Mouse (Mus musculus): ENCODE results near the gene A730061H03Rik. TPM values are rescaled to one million over a fixed set of nuclear protein-coding genes. Genes with fewer than 3 reads are reported as not detected.

Gene A730061H03Rik
- polyA plus RNA-seq, 1 experiment from 2014 or later: 2.0 TPM

DNA sequence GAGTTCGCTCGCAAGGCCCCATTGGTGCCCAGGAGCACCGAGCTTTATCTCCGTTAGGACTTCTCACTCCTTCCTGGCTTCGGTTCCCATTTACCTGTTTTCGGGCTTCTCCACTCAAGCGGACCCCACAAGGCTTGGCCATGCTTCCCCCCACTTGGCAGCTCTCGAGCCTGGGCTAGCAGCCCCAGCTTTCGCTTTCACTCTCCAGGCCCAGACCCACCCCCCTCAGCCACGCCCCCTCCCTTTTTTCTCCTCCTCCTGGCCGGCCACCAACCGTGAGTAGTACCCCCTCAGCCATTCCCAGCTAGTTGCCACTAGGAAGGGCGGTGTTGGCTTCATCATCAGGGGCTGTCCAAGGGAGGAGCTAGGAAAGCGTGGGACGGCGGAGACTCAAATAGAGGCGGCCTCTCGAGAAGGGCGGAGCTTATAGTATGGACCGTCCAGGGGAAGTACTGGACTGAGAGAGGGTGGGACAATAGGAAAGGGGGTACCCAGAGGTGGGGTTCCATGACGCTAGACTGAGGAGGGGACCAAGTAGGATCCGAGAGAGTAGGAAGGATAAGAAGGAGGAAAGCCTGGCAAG is 30.6 kb upstream of the A730061H03Rik start, which contains the start of gene Psme2:
TSS of gene Psme2 (minus strand) at position 366 of the 583 bp plus-strand sequence.
- Histone ChIP-seq H3K4me3 (peak within 1 kb of the TSS; percentile 96), H3K9me3 (no peaks in the 10 kb centered on the region), H3K4me2 (peak within 1 kb of the TSS; percentile 87), H3K27me3 (0 out of 2 replicates have a peak, but pooled peaks cover under 1% of the 10 kb centered on the region), H3K4me1 (replicated peaks) (peaks cover 41% of the 10 kb centered on the region), H3K9ac (peak within 1 kb of the TSS; percentile 94), H3K36me3 (peaks cover 37% of the 10 kb centered on the region), H3K27ac (peak within 1 kb of the TSS; percentile 94)
- ATAC-seq (ENCODE audit: low FRiP score): peak; percentile 97
- 0% methylated on average over 22 of the region's 22 CpGs for WGBS

DNA sequence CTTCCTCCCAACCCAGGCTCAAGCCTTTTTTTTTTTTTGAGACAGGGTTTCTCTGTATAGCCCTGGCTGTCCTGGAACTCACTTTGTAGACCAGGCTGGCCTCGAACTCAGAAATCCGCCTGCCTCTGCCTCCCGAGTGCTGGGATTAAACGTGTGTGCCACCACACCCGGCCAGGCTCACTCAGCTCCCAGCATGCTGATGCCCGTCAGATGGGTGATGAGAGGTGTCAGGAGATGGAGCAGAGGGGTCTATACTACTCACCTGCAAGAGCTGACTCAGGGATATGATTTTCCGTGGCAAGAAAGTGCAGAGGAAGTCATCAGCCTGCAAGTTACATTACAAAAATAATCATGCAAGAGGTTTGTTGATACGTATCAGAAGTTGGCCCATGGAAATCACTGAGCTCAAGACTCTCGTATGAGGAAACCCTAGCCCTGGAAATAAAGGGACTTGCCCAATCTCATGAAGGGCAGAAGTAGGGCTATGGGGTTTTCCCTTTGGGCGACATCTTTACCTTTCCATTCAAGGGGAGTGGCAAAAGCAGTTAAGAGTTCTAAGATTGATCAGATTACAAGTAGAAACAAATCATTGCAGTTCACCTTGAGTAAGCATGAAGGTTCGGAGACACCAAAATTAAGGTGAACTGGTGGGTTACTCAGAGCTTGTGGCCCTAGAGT is 29.7 kb upstream of the A730061H03Rik start:
- 89% methylated on average over 11 of the region's 11 CpGs for WGBS
- peak overlapping the region; percentile 94; the same call in 1 of the 2 replicates for H3K27ac ChIP-seq

DNA sequence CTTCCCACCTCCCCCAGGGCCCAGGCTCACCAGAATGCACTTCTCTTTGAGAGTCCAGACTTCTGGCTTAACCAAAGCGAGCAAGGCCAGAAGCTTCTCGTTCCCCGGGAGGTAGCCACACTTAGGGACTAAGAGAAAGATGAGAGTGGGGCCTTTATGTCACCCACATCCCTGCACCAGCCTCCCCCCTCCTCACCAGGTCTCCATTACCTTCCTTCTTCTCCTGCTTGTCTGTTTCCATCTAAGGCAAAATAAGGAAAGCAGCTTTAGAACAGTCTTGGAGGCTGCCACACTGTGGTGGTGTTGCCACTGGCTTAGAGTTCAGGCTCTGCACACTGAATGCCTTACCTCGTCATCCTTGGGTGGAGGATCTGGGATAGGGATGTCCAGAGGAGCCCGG is 29.1 kb upstream of the A730061H03Rik start:
- H3K36me3 ChIP-seq: peaks cover 22% of the 10 kb centered on the region
- H3K4me2 ChIP-seq: no peak overlapping the region
- peaks cover 47% of the 10 kb centered on the region for H3K4me1 ChIP-seq (replicated peaks)
- no peak overlapping the region for H3K4me3 ChIP-seq
- H3K9ac ChIP-seq: peak overlapping the region; percentile 94; the same call in 1 of the 2 replicates
- no peak for ATAC-seq (ENCODE audit: low FRiP score)
- H3K9me3 ChIP-seq: no peaks in the 10 kb centered on the region
- no peak overlapping the region for H3K27ac ChIP-seq
- 0 out of 2 replicates have a peak, but pooled peaks cover 6% of the 10 kb centered on the region for H3K27me3 ChIP-seq
- 93% methylated on average over 5 of the region's 5 CpGs for WGBS

More for the DNA sequence above, 29.7 kb upstream of the A730061H03Rik start:
- no peaks in the 10 kb centered on the region for H3K9me3 ChIP-seq
- peaks cover 41% of the 10 kb centered on the region for H3K4me1 ChIP-seq (replicated peaks)
- no peak for ATAC-seq (ENCODE audit: low FRiP score)
- peak overlapping the region; percentile 94 for H3K9ac ChIP-seq
- H3K4me3 ChIP-seq: peak overlapping the region; percentile 96
- H3K4me2 ChIP-seq: peak overlapping the region; percentile 87
- 0 out of 2 replicates have a peak, but pooled peaks cover 5% of the 10 kb centered on the region for H3K27me3 ChIP-seq
- peaks cover 28% of the 10 kb centered on the region for H3K36me3 ChIP-seq

DNA sequence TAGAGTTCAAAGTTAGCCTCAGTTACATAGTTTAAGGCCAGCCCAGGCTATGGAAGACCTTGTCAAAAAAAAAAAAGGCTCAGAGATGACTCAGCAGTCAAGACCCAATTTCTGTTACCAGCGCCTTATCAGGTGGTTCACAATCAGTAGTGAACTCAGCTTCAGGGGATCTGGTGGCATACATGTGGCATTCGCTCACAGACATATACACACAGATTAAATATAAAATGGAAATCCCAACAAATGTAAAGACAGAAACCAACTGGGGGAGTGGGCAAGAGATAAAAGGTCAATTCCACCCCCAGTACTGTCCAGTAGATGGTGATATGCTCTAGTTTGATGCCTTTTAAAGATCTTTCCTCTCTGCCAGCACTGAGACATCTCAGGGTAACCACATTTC is 25.9 kb upstream of the A730061H03Rik start:
- ATAC-seq (ENCODE audit: low FRiP score): no peak
- no peak overlapping the region for H3K9ac ChIP-seq
- peaks cover 26% of the 10 kb centered on the region for H3K36me3 ChIP-seq
- peaks cover 26% of the 10 kb centered on the region for H3K4me1 ChIP-seq (replicated peaks)
- H3K4me3 ChIP-seq: no peak overlapping the region
- H3K27me3 ChIP-seq: 0 out of 2 replicates have a peak, but pooled peaks cover 8% of the 10 kb centered on the region
- no peaks in the 10 kb centered on the region for H3K9me3 ChIP-seq
- no peak overlapping the region for H3K4me2 ChIP-seq
- H3K27ac ChIP-seq: no peak overlapping the region
- WGBS: 95% methylated on average over 2 of the region's 2 CpGs

DNA sequence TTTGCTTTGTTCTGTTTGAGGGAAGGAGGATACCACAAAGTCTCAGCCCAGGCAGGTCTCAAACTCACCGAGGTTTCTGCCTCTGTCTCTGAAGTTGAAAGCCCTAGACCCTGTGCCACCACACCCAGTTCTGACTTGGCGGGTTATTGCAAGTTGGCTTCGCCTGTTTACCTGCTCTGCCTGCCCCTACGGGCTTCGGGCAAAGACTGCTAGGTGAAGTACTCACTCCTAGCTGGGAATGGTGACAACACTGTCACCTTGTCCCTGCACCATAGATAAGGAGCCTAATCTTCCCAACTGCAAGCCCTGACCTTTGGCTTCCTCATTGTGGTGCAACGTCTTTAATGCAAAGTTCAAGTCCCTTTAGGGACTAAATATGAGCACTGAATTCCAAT is 25.4 kb upstream of the A730061H03Rik start:
- H3K9ac ChIP-seq: no peak overlapping the region
- peak overlapping the region; percentile 47; the same call in 1 of the 2 replicates for H3K4me3 ChIP-seq
- 70% methylated on average over 6 of the region's 6 CpGs for WGBS
- peaks cover 26% of the 10 kb centered on the region for H3K4me1 ChIP-seq (replicated peaks)
- no peaks in the 10 kb centered on the region for H3K9me3 ChIP-seq
- H3K27ac ChIP-seq: no peak overlapping the region
- H3K27me3 ChIP-seq: 0 out of 2 replicates have a peak, but pooled peaks cover 8% of the 10 kb centered on the region
- peak overlapping the region; percentile 71; the same call in 1 of the 2 replicates for H3K4me2 ChIP-seq
- ATAC-seq (ENCODE audit: low FRiP score): no peak
- H3K36me3 ChIP-seq: peaks cover 32% of the 10 kb centered on the region

GRCm38 (mm10) chr14:55584702-55585565 is 24.7 kb upstream of the A730061H03Rik start, which contains the start of gene Emc9:
Gene Emc9 (minus strand): TSS chr14:55585302.
- ATAC-seq (ENCODE audit: low FRiP score): peak; percentile 65
- WGBS: 3% methylated on average over 42 of the region's 43 CpGs

DNA sequence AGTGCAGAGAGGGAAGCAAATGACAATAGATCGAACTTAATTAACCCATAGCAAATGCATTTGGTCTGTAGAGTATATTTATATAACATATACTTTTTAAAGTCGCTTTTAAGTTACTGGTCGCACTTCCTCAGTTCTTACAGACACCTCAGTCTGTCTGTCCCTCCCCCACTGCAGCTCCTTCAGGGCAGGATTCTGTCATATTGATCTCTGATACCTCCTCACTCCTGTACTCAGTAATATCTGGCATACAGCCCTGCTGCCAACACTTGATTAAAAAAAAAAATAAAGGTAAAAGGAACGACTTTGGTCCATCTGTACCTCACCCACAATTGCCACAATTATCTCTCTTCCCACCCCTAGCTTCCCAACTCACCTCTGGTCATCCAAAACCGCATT is 24.1 kb upstream of the A730061H03Rik start:
- H3K27me3 ChIP-seq: 0 out of 2 replicates have a peak, but pooled peaks cover 8% of the 10 kb centered on the region
- peak overlapping the region; percentile 47 for H3K4me3 ChIP-seq
- H3K36me3 ChIP-seq: peaks cover 39% of the 10 kb centered on the region
- no peak for ATAC-seq (ENCODE audit: low FRiP score)
- no peak overlapping the region for H3K27ac ChIP-seq
- peak overlapping the region; percentile 77 for H3K9ac ChIP-seq
- H3K4me1 ChIP-seq (replicated peaks): peaks cover 21% of the 10 kb centered on the region
- no peaks in the 10 kb centered on the region for H3K9me3 ChIP-seq
- WGBS: 39% methylated on average over 5 of the region's 5 CpGs
- H3K4me2 ChIP-seq: peak overlapping the region; percentile 71

More at GRCm38 (mm10) chr14:55584702-55585565, 24.7 kb upstream of the A730061H03Rik start, which contains the start of gene Emc9:
- Histone ChIP-seq H3K36me3 (peaks cover 38% of the 10 kb centered on the region), H3K27ac (peak within 1 kb of the TSS; percentile 44), H3K4me3 (peak within 1 kb of the TSS; percentile 47), H3K4me1 (replicated peaks) (peaks cover 21% of the 10 kb centered on the region), H3K9ac (peak within 1 kb of the TSS; percentile 77), H3K4me2 (peak within 1 kb of the TSS; percentile 71), H3K9me3 (no peaks in the 10 kb centered on the region), H3K27me3 (0 out of 2 replicates have a peak, but pooled peaks cover 8% of the 10 kb centered on the region)

GRCm38 (mm10) chr14:55581981-55582681 is 21.9 kb upstream of the A730061H03Rik start:
- Histone ChIP-seq H3K27ac (no peak overlapping the region), H3K4me3 (no peak overlapping the region), H3K36me3 (peaks cover 28% of the 10 kb centered on the region), H3K9ac (no peak overlapping the region), H3K9me3 (no peaks in the 10 kb centered on the region), H3K27me3 (0 out of 2 replicates have a peak, but pooled peaks cover 8% of the 10 kb centered on the region), H3K4me2 (no peak overlapping the region), H3K4me1 (replicated peaks) (peaks cover 35% of the 10 kb centered on the region)
- WGBS: 74% methylated on average over 9 of the region's 9 CpGs
- ATAC-seq (ENCODE audit: low FRiP score): no peak

GRCm38 (mm10) chr14:55580731-55581130 is 20.5 kb upstream of the A730061H03Rik start:
- WGBS: 97% methylated on average over 16 of the region's 16 CpGs
- peaks cover 23% of the 10 kb centered on the region for H3K36me3 ChIP-seq
- no peak for ATAC-seq (ENCODE audit: low FRiP score)

GRCm38 (mm10) chr14:55579511-55580496 is 19.6 kb upstream of the A730061H03Rik start:
- H3K4me2 ChIP-seq: no peak overlapping the region
- H3K27me3 ChIP-seq: 0 out of 2 replicates have a peak, but pooled peaks cover 3% of the 10 kb centered on the region
- H3K9me3 ChIP-seq: no peaks in the 10 kb centered on the region
- WGBS: 86% methylated on average over 23 of the region's 23 CpGs
- H3K9ac ChIP-seq: no peak overlapping the region
- H3K4me3 ChIP-seq: no peak overlapping the region
- peaks cover 23% of the 10 kb centered on the region for H3K36me3 ChIP-seq
- peaks cover 34% of the 10 kb centered on the region for H3K4me1 ChIP-seq (replicated peaks)
- no peak for ATAC-seq (ENCODE audit: low FRiP score)
- no peak overlapping the region for H3K27ac ChIP-seq

More at GRCm38 (mm10) chr14:55580731-55581130, 20.5 kb upstream of the A730061H03Rik start:
- Histone ChIP-seq H3K9me3 (no peaks in the 10 kb centered on the region), H3K27ac (no peak overlapping the region), H3K9ac (no peak overlapping the region), H3K4me1 (replicated peaks) (peaks cover 35% of the 10 kb centered on the region), H3K4me3 (no peak overlapping the region), H3K4me2 (no peak overlapping the region), H3K27me3 (0 out of 2 replicates have a peak, but pooled peaks cover 6% of the 10 kb centered on the region)
